Mouse (Mus musculus) myocyte (in vitro differentiated cells): ENCODE data around the gene Stat5a. TPM values are rescaled to one million over a fixed set of nuclear protein-coding genes. Genes with fewer than 3 reads are reported as not detected.

Source experiments
- H3K27me3 ChIP-seq: one replicate; pipeline ENCODE4 v1.6.1; 2011; ENCODE audit not compliant: control insufficient read depth, insufficient read depth, insufficient read length
- H3K36me3 ChIP-seq: one replicate; pipeline ENCODE4 v1.6.1; 2011; ENCODE audit not compliant: control insufficient read depth, insufficient read depth
- H3K4me2 ChIP-seq: one replicate; pipeline ENCODE4 v1.6.1; 2011; ENCODE audit warnings: low read depth, control low read depth
- H3K4me3 ChIP-seq: one replicate; pipeline ENCODE4 v1.5.1; 2011; ENCODE audit warnings: mild to moderate bottlenecking, control low read depth, moderate library complexity
- H3K79me2 ChIP-seq: one replicate; pipeline ENCODE4 v1.6.1; 2011; ENCODE audit not compliant: control insufficient read depth, insufficient read depth
- H3ac ChIP-seq: one replicate; pipeline ENCODE4 v1.6.1; 2011; ENCODE audit not compliant: control insufficient read depth, insufficient read length
- CEBPB ChIP-seq: IDR thresholded peaks from 2 replicates; pipeline ENCODE4 v1.6.1; 2011; ENCODE audit warnings: mild to moderate bottlenecking, moderate library complexity; ENCODE audit not compliant: poor library complexity, insufficient read depth, severe bottlenecking
- E2F4 ChIP-seq: IDR thresholded peaks from one replicate; pipeline ENCODE4 v1.6.1; 2011; ENCODE audit warnings: mild to moderate bottlenecking, control low read depth, moderate library complexity; ENCODE audit not compliant: insufficient read depth
- MAX ChIP-seq: IDR thresholded peaks from one replicate; pipeline ENCODE4 v1.6.1; 2011; ENCODE audit warnings: low read depth, mild to moderate bottlenecking, control low read depth
- MYOD1 ChIP-seq, 3 experiments: IDR thresholded peaks; one replicate each; pipeline ENCODE4 v1.6.1; 2011; ENCODE audit warnings: control low read depth in 2 of 3, low read depth in 2 of 3, mild to moderate bottlenecking in 2 of 3, moderate library complexity in 1 of 3; ENCODE audit not compliant: insufficient read length in 2 of 3, control insufficient read depth in 1 of 3
- MYOG ChIP-seq, 3 experiments: IDR thresholded peaks; one replicate each; pipeline ENCODE4 v1.6.1; 2011; ENCODE audit warnings: control low read depth in 2 of 3, low read depth in 2 of 3, mild to moderate bottlenecking in 2 of 3; ENCODE audit not compliant: insufficient read length in 2 of 3, control insufficient read depth in 1 of 3, insufficient read depth in 1 of 3
- POLR2A ChIP-seq: IDR thresholded peaks from one replicate; pipeline ENCODE4 v1.6.1; 2011; ENCODE audit warnings: low read depth, mild to moderate bottlenecking, control low read depth, moderate library complexity; ENCODE audit not compliant: insufficient read length
- POLR2AphosphoS2 ChIP-seq: IDR thresholded peaks from one replicate; pipeline ENCODE4 v1.6.1; 2011; ENCODE audit warnings: low read depth, control low read depth; ENCODE audit not compliant: insufficient read length
- REST ChIP-seq: IDR thresholded peaks from one replicate; pipeline ENCODE4 v1.6.1; 2011; ENCODE audit warnings: mild to moderate bottlenecking, control low read depth, moderate library complexity; ENCODE audit not compliant: insufficient read depth, insufficient read length
- SRF ChIP-seq: IDR thresholded peaks from one replicate; pipeline ENCODE4 v1.6.1; 2011; ENCODE audit warnings: low read depth; ENCODE audit not compliant: control insufficient read depth, insufficient read length
- TCF12 ChIP-seq: IDR thresholded peaks from one replicate; pipeline ENCODE4 v1.6.1; 2011; ENCODE audit warnings: mild to moderate bottlenecking, control low read depth; ENCODE audit not compliant: poor library complexity, insufficient read depth, severe bottlenecking
- TCF3 ChIP-seq: IDR thresholded peaks from one replicate; pipeline ENCODE4 v1.6.1; 2011; ENCODE audit warnings: low read depth, control low read depth; ENCODE audit not compliant: insufficient read length
- USF1 ChIP-seq: IDR thresholded peaks from one replicate; pipeline ENCODE4 v1.6.1; 2011; ENCODE audit warnings: low read depth, mild to moderate bottlenecking, control low read depth, moderate library complexity
- polyA plus RNA-seq: library from polyadenylated mRNA; unstranded; fragments of >200 nt; fragmentation: generic; extraction: Trizol; gene quantifications from one replicate; pipeline ENCODE4 v1.2.1, GENCODE M21; 2012; ENCODE audit warnings: missing spikeins

The Stat5a gene
- polyA plus RNA-seq, 1 experiment = 27.2 TPM

GRCm38 (mm10) chr11:100825451-100825850 is 33.7 kb upstream of the Stat5a start:
- no peaks in the 10 kb centered on the region for H3K27me3 ChIP-seq
- H3K36me3 ChIP-seq = no peaks in the 10 kb centered on the region
- TF ChIP-seq TCF3 (no peak), USF1 (no peak)
- H3K4me3 ChIP-seq = no peak overlapping the region
- H3ac ChIP-seq = no peak overlapping the region
- H3K79me2 ChIP-seq = no peaks in the 10 kb centered on the region
- no peak overlapping the region for H3K4me2 ChIP-seq

GRCm38 (mm10) chr11:100826161-100826866 is 32.8 kb upstream of the Stat5a start:
- no peak for TF ChIP-seq MYOG (IDR thresholded peaks at IDR 0.05; ENCODE audit: control insufficient read depth in 1 of 3, insufficient read depth in 1 of 3, insufficient read length in 2 of 3, low read depth in 2 of 3)
- TF ChIP-seq MYOD1 (IDR thresholded peaks at IDR 0.05; ENCODE audit: control insufficient read depth in 1 of 3, insufficient read length in 2 of 3, low read depth in 2 of 3) = peak in 1 of 3 experiments; percentile 64
- no peak for TF ChIP-seq MAX
- Histone ChIP-seq H3K4me3 (no peak overlapping the region), H3K36me3 (no peaks in the 10 kb centered on the region)

GRCm38 (mm10) chr11:100828676-100829151 is 30.4 kb upstream of the Stat5a start:
- Histone ChIP-seq H3K79me2 (no peaks in the 10 kb centered on the region), H3K4me2 (no peak overlapping the region), H3K36me3 (no peaks in the 10 kb centered on the region), H3ac (no peak overlapping the region), H3K27me3 (no peaks in the 10 kb centered on the region), H3K4me3 (no peak overlapping the region)
- TF ChIP-seq MAX = no peak
- TF ChIP-seq E2F4 = no peak
- no peak for TF ChIP-seq POLR2A
- no peak for TF ChIP-seq TCF3
- TF ChIP-seq MYOG (IDR thresholded peaks at IDR 0.05; ENCODE audit: control insufficient read depth in 1 of 3, insufficient read depth in 1 of 3, insufficient read length in 2 of 3, low read depth in 2 of 3) = no peak
- no peak for TF ChIP-seq SRF
- TF ChIP-seq POLR2AphosphoS2 = no peak
- no peak for TF ChIP-seq TCF12
- TF ChIP-seq USF1 = no peak
- TF ChIP-seq REST = no peak
- TF ChIP-seq CEBPB = no peak
- no peak for TF ChIP-seq MYOD1 (IDR thresholded peaks at IDR 0.05; ENCODE audit: control insufficient read depth in 1 of 3, insufficient read length in 2 of 3, low read depth in 2 of 3)

More at GRCm38 (mm10) chr11:100826161-100826866, 32.8 kb upstream of the Stat5a start:
- Histone ChIP-seq H3K79me2 (no peaks in the 10 kb centered on the region), H3K4me2 (no peak overlapping the region), H3K27me3 (no peaks in the 10 kb centered on the region), H3ac (no peak overlapping the region)

GRCm38 (mm10) chr11:100829691-100830090 is 29.5 kb upstream of the Stat5a start:
- H3K4me3 ChIP-seq = no peak overlapping the region
- TF ChIP-seq MAX (no peak), USF1 (no peak), MYOG (IDR thresholded peaks at IDR 0.05; ENCODE audit: control insufficient read depth in 1 of 3, insufficient read depth in 1 of 3, insufficient read length in 2 of 3, low read depth in 2 of 3) (no peak), CEBPB (no peak), MYOD1 (IDR thresholded peaks at IDR 0.05; ENCODE audit: control insufficient read depth in 1 of 3, insufficient read length in 2 of 3, low read depth in 2 of 3) (no peak), POLR2A (no peak), POLR2AphosphoS2 (no peak), E2F4 (no peak), SRF (no peak), REST (no peak), TCF12 (no peak), TCF3 (no peak)
- no peaks in the 10 kb centered on the region for H3K36me3 ChIP-seq
- no peak overlapping the region for H3K4me2 ChIP-seq
- no peak overlapping the region for H3ac ChIP-seq
- no peaks in the 10 kb centered on the region for H3K79me2 ChIP-seq
- no peaks in the 10 kb centered on the region for H3K27me3 ChIP-seq

- TF ChIP-seq MAX (no peak), TCF12 (no peak), POLR2A (no peak), POLR2AphosphoS2 (no peak), MYOG (IDR thresholded peaks at IDR 0.05; ENCODE audit: control insufficient read depth in 1 of 3, insufficient read depth in 1 of 3, insufficient read length in 2 of 3, low read depth in 2 of 3) (no peak), USF1 (no peak)
- no peak overlapping the region for H3K4me3 ChIP-seq
- no peaks in the 10 kb centered on the region for H3K27me3 ChIP-seq
- H3ac ChIP-seq = no peak overlapping the region
- H3K79me2 ChIP-seq = no peaks in the 10 kb centered on the region
- no peaks in the 10 kb centered on the region for H3K36me3 ChIP-seq
- no peak overlapping the region for H3K4me2 ChIP-seq
These were observed 27.8 kb upstream of the Stat5a start for GRCm38 (mm10) chr11:100831396-100831795.
